Mouse (Mus musculus) urinary bladder, postnatal 25 days (tissue): ENCODE data around the gene Gss.
A peak's percentile ranks its signal among the peaks of the same experiment; 100 is the strongest.

ENCODE experiments used
- DNase-seq: peaks from one replicate; pipeline ENCODE4 v3.0.0; 2022; ENCODE audit warnings: low spot score

Gss gene

DNA sequence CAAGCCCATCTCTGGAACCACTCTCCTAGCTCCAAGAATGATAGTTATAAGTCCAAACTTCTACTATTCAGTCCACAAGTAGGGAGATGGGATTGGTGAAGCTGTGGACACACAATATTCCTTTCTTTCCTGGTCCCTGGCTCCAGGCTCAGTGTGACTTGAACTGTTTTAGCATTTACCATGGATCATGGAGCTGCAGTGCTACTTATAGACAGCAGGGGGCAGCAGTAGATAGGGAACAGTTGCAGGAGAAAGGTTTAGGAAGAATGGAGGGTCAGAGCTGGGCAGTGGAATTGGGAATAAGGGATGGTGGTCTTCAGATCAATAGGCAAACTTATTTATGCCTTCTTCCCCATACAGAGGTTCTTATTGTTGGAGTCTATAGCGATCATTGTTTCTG, 76.7 kb downstream of the Gss start:
- peak; percentile 67 for DNase-seq

GRCm38 (mm10) chr2:155514666-155515065, 77.9 kb downstream of the Gss start:
- peak; percentile 52 for DNase-seq

DNA sequence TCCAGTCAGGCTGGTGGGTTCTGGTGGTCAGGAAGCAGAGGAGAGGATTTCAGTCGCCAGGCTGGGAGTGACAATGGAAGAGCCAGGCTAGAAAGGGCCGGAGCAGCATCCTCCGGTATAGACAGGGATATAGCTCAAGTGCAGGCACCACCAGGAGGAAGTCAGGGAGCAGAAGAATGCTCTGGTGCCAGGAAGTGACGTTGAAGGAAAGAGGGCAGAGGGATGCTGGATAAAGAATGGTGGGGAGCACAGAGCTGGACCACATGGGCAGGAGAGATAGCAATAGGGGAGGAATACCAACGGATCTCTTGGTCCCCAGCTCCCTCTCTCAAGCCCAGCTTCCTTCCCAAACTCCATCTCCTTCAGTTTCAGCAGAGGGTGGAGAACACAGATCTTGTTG, 79.1 kb downstream of the Gss start:
- no peak for DNase-seq
